Mouse (Mus musculus) ES-Bruce4 (cell line): ENCODE measurements around the gene Slc38a3.

ENCODE experiments used
- CTCF ChIP-seq: IDR thresholded peaks from one replicate; pipeline ENCODE4 v1.8.1; 2011; ENCODE audit warnings: low read depth, low read length
- EP300 ChIP-seq: IDR thresholded peaks from 2 replicates; pipeline ENCODE4 v1.6.1; 2011; ENCODE audit warnings: low read depth, low read length; ENCODE audit not compliant: insufficient read depth
- POLR2A ChIP-seq: IDR thresholded peaks from one replicate; pipeline ENCODE4 v1.8.1; 2011; ENCODE audit warnings: low read length; ENCODE audit not compliant: insufficient read depth

DNA sequence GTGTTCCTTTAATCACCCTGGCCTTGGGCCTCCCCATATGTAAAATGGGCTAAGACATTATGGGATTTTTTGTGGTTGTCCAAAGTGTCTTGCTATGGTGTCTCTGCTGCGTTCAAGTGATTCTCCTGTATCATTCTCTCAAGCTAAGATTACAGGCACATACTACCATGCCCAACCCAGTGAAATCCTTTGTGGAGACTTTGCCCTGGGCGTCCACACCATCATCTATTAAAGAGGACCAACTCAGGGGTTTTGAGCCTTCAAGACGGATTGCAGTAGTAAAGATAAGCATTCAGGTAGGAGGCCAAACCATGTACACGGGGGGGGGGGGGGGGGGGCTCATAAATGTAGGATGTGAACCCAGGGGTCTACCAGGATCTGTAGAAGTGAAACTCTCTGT is 14.7 kb downstream of the Slc38a3 start:
- TF ChIP-seq CTCF = no peak
- no peak for TF ChIP-seq EP300
- no peak for TF ChIP-seq POLR2A
